Mouse (Mus musculus): Measurements from ENCODE around the gene Clcn6. TPM values are rescaled to one million over a fixed set of nuclear protein-coding genes. Genes with fewer than 3 reads are reported as not detected.
A peak's percentile ranks its signal among the peaks of the same experiment; 100 is the strongest.
"Not testable (repeated sequence)": the region's sequence is repeated elsewhere in the genome, so short reads cannot be mapped to it uniquely, and the experiment has no call there.

Clcn6 gene
- polyA plus RNA-seq, 1 experiment from 2014 or later: 8.4 TPM

DNA sequence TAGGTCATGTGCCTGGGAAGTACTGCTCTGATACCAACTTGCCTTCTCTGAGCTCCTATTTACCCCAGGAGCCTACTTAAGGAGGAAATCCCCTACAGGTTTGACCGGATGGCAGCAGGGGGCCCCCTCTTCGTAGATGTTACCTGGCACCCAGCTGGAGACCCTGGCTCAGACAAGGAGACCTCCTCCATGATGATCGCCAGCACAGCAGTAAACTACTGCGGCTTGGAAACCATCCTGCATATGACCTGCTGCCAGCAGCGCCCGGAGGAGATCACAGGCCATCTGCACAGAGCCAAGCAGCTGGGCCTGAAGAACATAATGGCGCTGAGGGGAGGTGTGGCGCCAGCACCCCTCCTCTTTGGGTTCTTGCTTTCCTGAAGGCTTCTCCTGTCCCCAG, 4.7 kb upstream of the Clcn6 start:
- DNase-seq (ENCODE audit: low spot score); H3K27me3 ChIP-seq (ENCODE audit: insufficient read depth, poor library complexity, severe bottlenecking); H3K9me3 ChIP-seq; H3K27ac ChIP-seq: not testable (repeated sequence)
- Histone ChIP-seq H3K4me3 (0 out of 2 replicates have a peak overlapping the region, but pooled peaks have one; percentile 66), H3K4me1 (peaks cover 73% of the 10 kb centered on the region), H3K36me3 (peaks cover 40% of the 10 kb centered on the region)
- 87% methylated on average over 8 of the region's 8 CpGs for WGBS

DNA sequence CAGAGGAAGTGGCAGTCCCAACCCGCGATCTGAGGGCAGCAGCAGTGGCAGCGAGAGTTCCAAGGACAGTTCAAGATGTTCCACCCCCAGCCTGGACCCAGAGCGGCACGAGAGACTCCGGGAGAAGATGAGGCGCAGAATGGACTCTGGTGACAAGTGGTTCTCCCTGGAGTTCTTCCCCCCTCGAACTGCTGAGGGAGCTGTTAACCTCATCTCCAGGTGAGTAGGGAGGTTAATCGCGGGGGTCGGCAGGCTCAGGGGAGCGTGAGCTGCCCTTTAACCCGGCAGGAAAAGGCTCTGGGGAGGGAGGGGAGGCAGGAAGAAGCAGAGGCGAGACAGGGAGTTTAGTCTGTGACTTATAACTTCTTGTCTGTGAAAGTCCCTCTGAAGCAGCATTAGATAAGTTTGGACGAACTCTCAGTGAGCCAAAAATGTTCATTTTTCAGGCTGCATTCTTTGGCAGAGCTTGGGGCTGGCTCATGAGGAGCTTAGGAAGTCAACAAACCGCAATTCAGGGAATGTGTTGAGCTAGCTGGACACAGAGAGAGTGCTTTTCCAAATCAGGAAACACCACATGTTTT, 3.1 kb upstream of the Clcn6 start:
- H3K27me3 ChIP-seq (ENCODE audit: insufficient read depth, poor library complexity, severe bottlenecking): no peaks in the 10 kb centered on the region
- peaks cover 79% of the 10 kb centered on the region for H3K4me1 ChIP-seq
- DNase-seq (ENCODE audit: low spot score): no peak
- WGBS: 3% methylated on average over 16 of the region's 16 CpGs
- H3K4me3 ChIP-seq: peak overlapping the region; percentile 66
- peaks cover 33% of the 10 kb centered on the region for H3K36me3 ChIP-seq
- H3K27ac ChIP-seq: peak overlapping the region; percentile 89
- H3K9me3 ChIP-seq: no peaks in the 10 kb centered on the region

DNA sequence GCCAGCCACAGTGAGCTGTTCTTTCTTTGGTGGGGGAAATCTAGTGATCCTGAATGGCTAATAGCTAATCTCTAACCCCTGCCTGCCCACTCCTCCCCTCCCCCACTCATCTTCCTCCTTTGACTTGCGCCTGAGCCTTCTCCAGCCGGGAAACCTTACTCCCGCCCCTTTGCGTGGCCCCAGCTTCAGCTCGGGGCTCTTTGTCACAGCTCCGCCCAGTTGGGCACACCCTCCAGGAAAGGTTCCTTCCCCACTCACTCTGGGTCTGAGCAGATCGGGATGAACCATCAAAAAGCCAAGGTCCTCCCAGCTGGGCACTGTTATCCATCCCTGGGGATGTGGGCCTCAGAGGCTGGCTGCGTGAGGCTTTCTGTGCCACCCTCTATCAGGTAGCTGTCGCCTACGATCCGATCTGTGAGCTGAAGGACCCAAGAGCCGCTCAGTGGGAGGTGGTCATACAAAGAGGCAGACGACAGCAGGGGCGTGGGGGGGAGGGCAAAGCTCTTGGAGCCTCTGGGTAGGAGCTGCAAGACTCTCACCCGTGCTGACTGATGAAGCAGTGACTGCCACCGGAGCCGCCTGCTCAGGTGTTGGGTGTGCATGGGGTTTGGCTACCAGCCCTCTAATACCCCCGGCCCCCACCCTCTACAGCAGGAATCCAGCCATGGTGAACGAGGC, 2.5 kb upstream of the Clcn6 start:
- H3K4me1 ChIP-seq: peaks cover 74% of the 10 kb centered on the region
- peak overlapping the region; percentile 66 for H3K4me3 ChIP-seq
- under 1% methylated on average over 19 of the region's 19 CpGs for WGBS

DNA sequence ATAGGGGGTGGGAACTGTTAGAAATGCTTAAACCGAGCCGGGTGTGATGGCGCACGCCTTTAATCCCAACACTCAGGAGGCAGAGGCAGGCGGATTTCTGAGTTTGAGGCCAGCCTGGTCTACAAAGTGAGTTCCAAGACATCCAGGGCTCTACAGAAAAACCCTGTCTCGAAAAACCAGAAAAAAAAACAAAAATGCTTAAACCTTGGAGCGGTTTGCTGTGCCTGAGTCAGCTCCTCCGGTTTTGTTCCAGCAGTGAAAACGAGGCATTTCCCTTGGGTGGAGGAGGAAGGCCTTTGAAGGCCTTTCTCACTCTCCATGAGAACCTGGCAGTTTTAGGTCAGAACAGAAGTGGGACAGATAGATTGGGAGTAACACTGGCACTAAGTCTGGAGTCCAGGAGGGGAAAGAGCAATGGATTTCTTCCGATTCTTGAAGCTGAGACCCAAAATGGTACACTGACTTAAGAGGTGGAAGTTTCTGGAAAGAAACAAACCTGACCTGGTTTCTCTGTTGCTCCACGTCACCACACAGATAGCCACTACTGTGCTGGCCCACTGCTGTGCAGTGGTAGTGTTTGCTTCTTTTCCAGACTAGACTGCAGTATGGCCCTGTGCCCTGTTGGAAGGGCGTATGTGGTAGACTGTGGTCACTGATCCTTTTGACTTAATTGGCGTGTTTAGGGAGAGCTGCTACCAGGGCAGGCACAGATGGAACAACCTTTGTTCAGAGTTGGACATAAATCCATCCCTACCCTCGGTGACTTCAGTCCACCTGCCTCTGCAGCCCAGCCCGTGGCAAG, 1.6 kb upstream of the Clcn6 start:
- peaks cover 65% of the 10 kb centered on the region for H3K4me1 ChIP-seq
- peak overlapping the region; percentile 91 for H3K4me3 ChIP-seq
- peaks cover 37% of the 10 kb centered on the region for H3K36me3 ChIP-seq
- no peaks in the 10 kb centered on the region for H3K27me3 ChIP-seq (ENCODE audit: insufficient read depth, poor library complexity, severe bottlenecking)
- WGBS: 63% methylated on average over 15 of the region's 15 CpGs
- no peaks in the 10 kb centered on the region for H3K9me3 ChIP-seq
- H3K27ac ChIP-seq: peak overlapping the region; percentile 89
- DNase-seq (ENCODE audit: low spot score): no peak

More for the DNA sequence above, 2.5 kb upstream of the Clcn6 start:
- Histone ChIP-seq H3K36me3 (peaks cover 38% of the 10 kb centered on the region), H3K27me3 (ENCODE audit: insufficient read depth, poor library complexity, severe bottlenecking) (no peaks in the 10 kb centered on the region), H3K27ac (peak overlapping the region; percentile 89), H3K9me3 (no peaks in the 10 kb centered on the region)
- peak; percentile 92 for DNase-seq (ENCODE audit: low spot score)

DNA sequence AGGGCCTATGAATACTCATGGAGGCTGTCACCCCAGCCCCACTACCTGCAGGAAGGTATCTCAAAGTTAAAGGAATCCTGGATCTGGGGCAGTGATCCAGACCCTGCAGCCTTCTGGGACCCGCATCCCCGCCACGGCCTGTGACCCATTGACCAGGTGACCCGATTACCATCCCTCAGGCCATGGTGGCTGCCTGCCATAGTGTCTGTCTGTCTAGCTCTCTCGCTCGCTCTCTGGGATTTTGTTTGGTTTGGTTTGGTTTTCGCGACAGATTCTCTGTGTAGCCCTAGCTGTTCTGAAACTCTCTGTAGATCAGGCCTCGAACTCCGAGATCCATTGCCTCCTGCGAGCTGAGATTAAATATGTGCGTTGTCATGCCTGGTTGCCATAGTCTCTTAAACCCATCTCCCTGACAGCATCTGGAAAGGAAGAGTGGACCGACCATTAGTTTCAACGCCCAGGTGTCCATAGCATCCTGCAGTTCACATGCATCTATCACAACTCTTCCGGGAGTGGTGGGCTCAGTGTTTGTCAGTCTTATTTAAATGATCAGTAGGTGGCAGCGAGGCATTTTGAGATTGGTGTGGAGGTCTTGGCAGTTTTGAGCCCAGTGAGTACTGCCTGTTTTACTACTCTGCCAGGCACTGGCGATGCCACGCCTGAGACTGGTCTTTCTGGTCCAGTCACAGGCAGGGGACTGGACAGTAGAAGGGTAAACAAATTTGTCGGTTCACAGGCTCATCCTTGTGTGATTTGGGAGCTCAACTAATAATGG, 820 bp upstream of the Clcn6 start:
- Histone ChIP-seq H3K27me3 (ENCODE audit: insufficient read depth, poor library complexity, severe bottlenecking) (no peaks in the 10 kb centered on the region), H3K36me3 (peaks cover 36% of the 10 kb centered on the region), H3K4me1 (peaks cover 59% of the 10 kb centered on the region), H3K9me3 (no peaks in the 10 kb centered on the region), H3K27ac (peak overlapping the region; percentile 89), H3K4me3 (peak overlapping the region; percentile 91)
- no peak for DNase-seq (ENCODE audit: low spot score)
- WGBS: 21% methylated on average over 19 of the region's 19 CpGs

DNA sequence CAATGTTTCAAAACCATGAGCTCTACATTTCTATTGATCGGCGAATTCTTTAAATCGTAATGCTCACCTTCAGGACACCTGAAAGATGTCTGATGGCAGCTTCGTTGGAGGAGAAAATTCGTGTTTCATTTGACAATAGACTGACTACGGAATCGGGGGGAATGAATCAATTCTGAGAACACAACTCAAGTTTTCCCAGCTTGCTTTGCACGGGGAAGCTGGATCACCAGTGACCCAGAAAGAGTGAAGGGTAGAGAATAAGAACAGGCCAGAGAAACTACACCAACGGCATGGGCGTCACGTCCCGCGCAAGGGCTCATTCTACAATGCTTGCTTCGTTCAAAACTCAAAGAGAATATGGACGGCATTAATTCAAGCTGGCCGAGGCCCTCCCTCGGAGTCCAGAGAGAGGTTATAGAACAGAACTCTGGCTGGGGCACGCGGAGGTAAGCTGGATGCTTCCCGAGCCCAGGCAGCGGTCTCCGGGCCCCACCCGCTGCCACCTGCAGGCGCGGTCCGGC, 482 bp downstream of the Clcn6 start:
- peak overlapping the region; percentile 89 for H3K27ac ChIP-seq
- 7% methylated on average over 26 of the region's 26 CpGs for WGBS
- no peaks in the 10 kb centered on the region for H3K9me3 ChIP-seq
- H3K36me3 ChIP-seq: peaks cover 36% of the 10 kb centered on the region
- H3K4me3 ChIP-seq: peak overlapping the region; percentile 91
- H3K27me3 ChIP-seq (ENCODE audit: insufficient read depth, poor library complexity, severe bottlenecking): no peaks in the 10 kb centered on the region
- peaks cover 52% of the 10 kb centered on the region for H3K4me1 ChIP-seq
- DNase-seq (ENCODE audit: low spot score): peak; percentile 78

DNA sequence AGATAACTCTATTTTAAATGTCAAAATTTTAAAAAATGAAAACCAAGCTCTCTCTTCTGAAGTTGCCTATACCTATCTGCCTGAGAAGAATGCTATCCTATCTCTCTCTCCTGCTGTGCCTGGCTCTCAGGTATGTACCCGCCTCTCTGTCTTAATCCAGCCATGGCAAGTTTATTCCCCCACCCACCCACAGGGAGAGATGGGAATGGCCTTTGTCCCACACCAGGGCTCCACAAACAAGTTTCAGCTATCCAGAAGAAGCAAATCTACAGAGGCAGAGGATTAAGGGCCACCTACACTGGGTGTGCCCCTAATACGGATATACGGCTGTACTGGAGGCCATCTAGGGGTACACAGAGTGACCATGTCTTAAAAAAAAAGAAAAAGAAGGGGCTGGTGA, 3.2 kb downstream of the Clcn6 start:
- 74% methylated on average over 3 of the region's 3 CpGs for WGBS
- no peak overlapping the region for H3K27ac ChIP-seq
- H3K4me3 ChIP-seq: no peak overlapping the region
- H3K27me3 ChIP-seq (ENCODE audit: insufficient read depth, poor library complexity, severe bottlenecking): no peaks in the 10 kb centered on the region
- DNase-seq (ENCODE audit: low spot score): no peak
- H3K9me3 ChIP-seq: no peaks in the 10 kb centered on the region
- peaks cover 37% of the 10 kb centered on the region for H3K36me3 ChIP-seq
- peaks cover 25% of the 10 kb centered on the region for H3K4me1 ChIP-seq

DNA sequence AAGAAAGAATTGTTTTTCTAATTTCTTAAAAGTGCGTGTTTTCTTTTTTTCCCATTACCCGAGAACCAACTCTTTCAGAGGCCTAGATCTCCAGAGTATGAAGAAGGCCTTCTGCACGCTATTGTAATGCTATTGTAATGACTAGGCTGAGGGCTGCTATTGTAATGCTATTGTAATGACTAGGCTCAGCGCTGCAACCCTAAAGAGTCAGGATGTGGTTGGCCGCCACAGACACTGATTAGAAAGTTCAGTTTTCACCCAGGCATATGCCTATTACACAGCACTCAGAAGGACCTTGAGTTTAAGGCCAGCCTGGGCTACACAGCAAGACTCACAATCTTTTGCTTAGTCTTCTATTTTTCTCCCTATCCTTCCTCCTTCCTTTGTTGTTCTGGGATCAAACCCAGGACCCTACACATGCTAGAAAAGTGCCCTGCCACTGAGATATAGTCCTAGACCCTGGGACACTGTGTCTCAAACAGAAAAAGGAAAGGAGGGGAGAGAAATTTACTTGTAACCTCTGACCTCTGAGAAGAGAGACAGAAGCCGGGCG, 4.7 kb downstream of the Clcn6 start:
- no peak overlapping the region for H3K27ac ChIP-seq
- peaks cover 44% of the 10 kb centered on the region for H3K36me3 ChIP-seq
- H3K4me3 ChIP-seq: no peak overlapping the region
- 79% methylated on average over 7 of the region's 7 CpGs for WGBS
- H3K27me3 ChIP-seq (ENCODE audit: insufficient read depth, poor library complexity, severe bottlenecking): no peaks in the 10 kb centered on the region
- H3K9me3 ChIP-seq: no peaks in the 10 kb centered on the region
- DNase-seq (ENCODE audit: low spot score): no peak
- H3K4me1 ChIP-seq: peaks cover 10% of the 10 kb centered on the region

DNA sequence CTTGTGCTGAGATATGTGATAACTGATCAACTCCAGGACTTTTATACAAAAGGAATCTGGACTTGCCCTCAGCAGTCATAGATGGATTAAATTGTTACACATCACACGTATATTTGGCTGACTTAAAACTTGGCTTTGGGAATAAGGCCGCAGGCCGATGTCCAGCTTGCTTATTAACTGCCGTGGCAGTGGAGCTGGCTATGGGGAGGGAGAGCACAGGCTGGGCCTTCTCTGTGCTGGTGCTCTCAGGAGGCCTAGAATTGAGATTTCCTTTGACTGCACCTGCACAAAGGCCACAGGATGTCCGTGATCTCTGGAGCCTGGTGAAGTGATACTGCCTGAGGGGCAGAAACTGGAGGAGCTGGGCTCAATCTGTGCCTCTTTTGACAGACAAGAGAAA, 8.1 kb downstream of the Clcn6 start:
- Histone ChIP-seq H3K36me3 (peaks cover 64% of the 10 kb centered on the region), H3K27ac (no peak overlapping the region), H3K9me3 (no peaks in the 10 kb centered on the region), H3K4me3 (no peak overlapping the region), H3K4me1 (no peaks in the 10 kb centered on the region), H3K27me3 (ENCODE audit: insufficient read depth, poor library complexity, severe bottlenecking) (no peaks in the 10 kb centered on the region)
- DNase-seq (ENCODE audit: low spot score): no peak
- 87% methylated on average over 5 of the region's 5 CpGs for WGBS

DNA sequence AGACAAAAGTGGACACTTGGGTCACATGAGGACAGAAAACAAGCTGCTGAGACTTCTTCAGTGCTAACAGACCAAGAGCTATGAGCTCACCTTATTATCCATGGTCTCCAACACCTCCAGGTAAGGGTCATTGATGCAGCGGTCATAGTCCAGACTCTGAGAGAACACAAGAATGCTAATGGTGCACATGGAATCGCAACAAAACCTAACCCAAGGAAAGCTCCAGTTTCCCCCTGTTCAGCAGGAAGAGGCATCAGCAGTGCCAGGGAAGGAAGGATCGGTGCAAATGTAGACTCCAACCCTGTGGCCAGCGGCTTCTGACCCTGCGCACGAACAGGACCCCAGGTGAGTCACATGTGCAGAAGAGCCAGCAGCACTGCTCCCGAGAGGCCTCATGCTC, 9.3 kb downstream of the Clcn6 start:
- WGBS: 95% methylated on average over 7 of the region's 7 CpGs
- no peaks in the 10 kb centered on the region for H3K27me3 ChIP-seq (ENCODE audit: insufficient read depth, poor library complexity, severe bottlenecking)
- no peak overlapping the region for H3K4me3 ChIP-seq
- no peaks in the 10 kb centered on the region for H3K4me1 ChIP-seq
- no peak overlapping the region for H3K27ac ChIP-seq
- DNase-seq (ENCODE audit: low spot score): no peak
- no peaks in the 10 kb centered on the region for H3K9me3 ChIP-seq
- H3K36me3 ChIP-seq: peaks cover 67% of the 10 kb centered on the region

DNA sequence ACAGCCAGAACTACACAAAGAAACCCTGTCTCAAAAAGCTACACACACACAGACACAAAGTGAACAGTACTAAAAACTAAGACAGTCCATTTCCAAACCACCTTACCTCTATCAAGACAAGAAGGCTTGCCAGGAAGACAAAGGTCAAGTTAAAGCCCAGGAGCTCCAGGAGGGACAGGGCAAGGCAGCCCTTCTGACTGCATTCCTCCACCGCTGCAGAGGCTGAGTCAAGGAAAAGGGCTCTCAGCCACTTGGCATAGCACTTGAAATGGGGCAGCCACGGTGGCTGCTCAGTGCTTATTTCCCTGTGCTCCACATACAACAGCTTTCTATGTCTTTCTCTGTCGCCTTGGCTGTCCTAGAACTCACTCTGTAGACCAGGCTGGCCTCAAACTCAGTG, 14.6 kb downstream of the Clcn6 start:
- 87% methylated on average over 3 of the region's 3 CpGs for WGBS
- H3K4me3 ChIP-seq: no peak overlapping the region
- DNase-seq (ENCODE audit: low spot score): no peak
- no peaks in the 10 kb centered on the region for H3K27me3 ChIP-seq (ENCODE audit: insufficient read depth, poor library complexity, severe bottlenecking)
- no peaks in the 10 kb centered on the region for H3K4me1 ChIP-seq
- H3K9me3 ChIP-seq: no peaks in the 10 kb centered on the region
- H3K27ac ChIP-seq: no peak overlapping the region
- H3K36me3 ChIP-seq: peaks cover 93% of the 10 kb centered on the region

DNA sequence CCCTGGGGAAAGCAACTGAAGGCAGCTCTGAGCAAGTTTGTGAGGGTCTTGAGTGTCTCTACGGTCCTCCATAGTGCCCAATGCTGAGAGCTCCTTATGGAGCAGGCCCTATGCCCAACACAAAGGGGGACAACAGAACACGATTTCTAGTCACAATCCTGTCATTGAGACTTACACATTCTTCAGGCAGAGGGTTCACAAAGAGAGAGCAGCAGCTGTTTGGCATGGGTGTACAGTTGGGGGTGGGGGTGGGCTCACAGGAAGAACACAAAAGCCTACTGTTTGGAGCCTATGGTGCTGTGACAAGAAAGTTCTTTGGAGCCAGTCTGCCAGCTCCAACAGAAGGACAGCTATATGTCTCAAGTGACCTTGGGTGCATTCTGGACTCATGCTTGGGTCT, 20.2 kb downstream of the Clcn6 start:
- WGBS: 76% methylated on average over 2 of the region's 2 CpGs

More for the DNA sequence above, 20.2 kb downstream of the Clcn6 start:
- Histone ChIP-seq H3K4me1 (no peaks in the 10 kb centered on the region), H3K9me3 (no peaks in the 10 kb centered on the region), H3K27ac (no peak overlapping the region), H3K27me3 (ENCODE audit: insufficient read depth, poor library complexity, severe bottlenecking) (no peaks in the 10 kb centered on the region), H3K4me3 (no peak overlapping the region), H3K36me3 (peaks cover 98% of the 10 kb centered on the region)
- no peak for DNase-seq (ENCODE audit: low spot score)
